Mouse (Mus musculus) E14TG2a.4 (cell line): ENCODE measurements around the gene Acap3.

Experiments
- CTCF ChIP-seq: conservative IDR thresholded peaks from 2 replicates; pipeline ENCODE4 v1.5.1; 2014; ENCODE audit warnings: low read length
- NANOG ChIP-seq: IDR thresholded peaks from 2 replicates; pipeline ENCODE4 v1.6.1; 2014; ENCODE audit warnings: borderline replicate concordance, low read length, mixed read lengths
- POU5F1 ChIP-seq: IDR thresholded peaks from 2 replicates; pipeline ENCODE4 v1.6.1; 2014; ENCODE audit warnings: low read length, borderline replicate concordance

DNA sequence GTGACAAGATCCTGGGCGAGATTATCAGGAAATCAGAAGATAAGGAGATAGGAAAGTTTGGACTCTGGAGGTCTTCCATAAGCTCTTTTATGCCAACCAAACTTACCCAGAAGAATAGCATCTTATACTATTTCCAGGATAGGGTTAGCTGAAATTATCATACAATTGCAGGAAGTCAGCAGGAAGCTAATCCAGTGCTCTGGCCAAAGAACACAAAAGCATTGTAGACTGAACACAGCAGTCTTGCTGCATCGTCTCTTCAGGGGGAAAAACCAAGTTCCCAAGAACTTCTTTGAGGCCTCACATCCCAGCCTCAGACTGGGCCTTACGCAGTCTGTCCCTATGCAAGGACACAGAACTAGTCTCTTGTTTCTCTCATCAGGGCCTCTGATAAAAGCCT, 8.0 kb upstream of the Acap3 start:
- no peak for TF ChIP-seq CTCF
- no peak for TF ChIP-seq NANOG
- TF ChIP-seq POU5F1, result no peak
